Comparison of ENCODE assay signal across 13 mouse cellular contexts in the genomic region with DNA sequence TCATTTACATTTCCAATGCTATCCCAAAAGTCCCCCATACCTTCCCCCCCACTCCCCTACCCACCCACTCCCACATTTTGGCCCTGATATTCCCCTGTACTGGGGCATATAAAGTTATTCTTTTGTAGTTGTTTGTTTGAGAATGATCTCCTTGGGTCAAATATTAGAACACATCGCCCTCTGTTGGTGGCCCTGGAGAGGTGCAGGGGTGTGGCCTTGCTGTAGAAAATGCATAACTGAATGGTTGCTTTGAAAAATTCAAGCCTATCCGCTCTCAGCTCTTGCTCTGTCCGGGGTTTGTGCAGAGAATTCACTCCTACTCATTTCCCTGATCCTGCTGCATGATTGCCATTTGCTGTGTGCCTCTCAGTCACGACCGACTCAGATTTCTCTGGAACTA.
DNase-seq lines count a peak whose midpoint lies in the region; ATAC-seq and TF ChIP-seq lines count a peak whose summit lies in the region.
"Had no signal": no experiment of that assay in that cellular context is flagged by ENCODE, and none has a peak within 500 bp of the region (broad histone marks: within the 10 kb centered on the region; RNA-seq: fewer than 3 reads in every experiment).

No protein-coding gene starts in this region.

- no peaks in the 10 kb centered on the region for H3K9me3 ChIP-seq in hindbrain, embryonic 11.5 days (ENCODE audit: control insufficient read depth, low read length)
- no peaks in the 10 kb centered on the region for H3K9me3 ChIP-seq in hindbrain, embryonic 16.5 days (ENCODE audit: control insufficient read depth, low read length)
- H3K9me3 ChIP-seq in midbrain, embryonic 10.5 days (replicated peaks): no peaks in the 10 kb centered on the region
- H3K9me3 ChIP-seq in midbrain, embryonic 14.5 days (ENCODE audit: control insufficient read depth, low read length): no peaks in the 10 kb centered on the region
- H3K9me3 ChIP-seq: embryonic facial prominence, embryonic 13.5 days had no signal

- H3K4me1 ChIP-seq in hindbrain, embryonic 11.5 days (replicated peaks; ENCODE audit: control insufficient read depth, insufficient read depth, low read length): no peaks in the 10 kb centered on the region
- no peaks in the 10 kb centered on the region for H3K4me1 ChIP-seq in hindbrain, embryonic 16.5 days (ENCODE audit: control insufficient read depth, insufficient read depth, low read depth, low read length)
- H3K4me1 ChIP-seq in midbrain, embryonic 10.5 days: no peaks in the 10 kb centered on the region
- no peaks in the 10 kb centered on the region for H3K4me1 ChIP-seq in midbrain, embryonic 14.5 days (ENCODE audit: control insufficient read depth, insufficient read depth, low read length)
- H3K4me1 ChIP-seq: embryonic facial prominence, embryonic 13.5 days had no signal

- 71% methylated on average over 5 of the region's 5 CpGs for WGBS in hindbrain, embryonic 11.5 days
- 77% methylated on average over 5 of the region's 5 CpGs for WGBS in hindbrain, embryonic 16.5 days
- WGBS in midbrain, embryonic 10.5 days: 71% methylated on average over 5 of the region's 5 CpGs
- WGBS in midbrain, embryonic 14.5 days: 75% methylated on average over 5 of the region's 5 CpGs

- peak; percentile 13 for DNase-seq in hindbrain, embryonic 11.5 days (ENCODE audit: low spot score)
- peak; percentile 2 for DNase-seq in ovary, postnatal 14 days (ENCODE audit: low spot score)
- no peak for DNase-seq in ovary, adult 18-20 months (ENCODE audit: low spot score)
- DNase-seq in brain, embryonic 14.5 days (ENCODE audit: low read depth): peak; percentile 9
- DNase-seq in thymus, postnatal 4 days: no peak
- no peak for DNase-seq in midbrain, embryonic 10.5 days (ENCODE audit: low spot score)
- no peak for DNase-seq in midbrain, embryonic 14.5 days
- DNase-seq: gastrocnemius, postnatal 25 days; heart, postnatal 4 days; lung, postnatal 4 days; right cerebral cortex, postnatal 4 days had no signal

- H3K4me2 ChIP-seq in hindbrain, embryonic 11.5 days (replicated peaks; ENCODE audit: low read depth, low read length): no peak overlapping the region
- no peak overlapping the region for H3K4me2 ChIP-seq in hindbrain, embryonic 16.5 days (ENCODE audit: low read length)
- H3K4me2 ChIP-seq in midbrain, embryonic 14.5 days (ENCODE audit: low read length): no peak overlapping the region
- H3K4me2 ChIP-seq: embryonic facial prominence, embryonic 13.5 days had no signal

- H3K9ac ChIP-seq in hindbrain, embryonic 11.5 days (ENCODE audit: low read depth, low read length): no peak overlapping the region
- H3K9ac ChIP-seq in hindbrain, embryonic 16.5 days (ENCODE audit: low read depth, low read length): no peak overlapping the region
- H3K9ac ChIP-seq in midbrain, embryonic 14.5 days (replicated peaks; ENCODE audit: low read length): no peak overlapping the region
- H3K9ac ChIP-seq: embryonic facial prominence, embryonic 13.5 days had no signal

- TF ChIP-seq POLR2A in brain, embryonic 14.5 days (IDR thresholded peaks at IDR 0.05; ENCODE audit: borderline replicate concordance, extremely low read depth, insufficient read depth, insufficient read length, poor library complexity, severe bottlenecking): no peak

- no peaks in the 10 kb centered on the region for H3K36me3 ChIP-seq in hindbrain, embryonic 11.5 days (ENCODE audit: control insufficient read depth, insufficient read depth, low read length)
- H3K36me3 ChIP-seq in hindbrain, embryonic 16.5 days (ENCODE audit: control insufficient read depth, insufficient read depth, low read length): no peaks in the 10 kb centered on the region
- no peaks in the 10 kb centered on the region for H3K36me3 ChIP-seq in midbrain, embryonic 10.5 days
- H3K36me3 ChIP-seq in midbrain, embryonic 14.5 days (ENCODE audit: control insufficient read depth, insufficient read depth, low read length): no peaks in the 10 kb centered on the region
- H3K36me3 ChIP-seq: embryonic facial prominence, embryonic 13.5 days had no signal

- TF ChIP-seq CTCF in brain, embryonic 14.5 days (IDR thresholded peaks at IDR 0.05; ENCODE audit: borderline replicate concordance, extremely low read depth, insufficient read depth, insufficient read length): peak; percentile 35; the same call in 1 of the 2 replicates

- H3K27me3 ChIP-seq in hindbrain, embryonic 11.5 days (ENCODE audit: control insufficient read depth, insufficient read depth, low read length): no peaks in the 10 kb centered on the region
- no peaks in the 10 kb centered on the region for H3K27me3 ChIP-seq in hindbrain, embryonic 16.5 days (replicated peaks; ENCODE audit: control insufficient read depth, insufficient read depth, low read length)
- no peaks in the 10 kb centered on the region for H3K27me3 ChIP-seq in midbrain, embryonic 10.5 days (ENCODE audit: low read depth, poor library complexity, severe bottlenecking)
- H3K27me3 ChIP-seq in midbrain, embryonic 14.5 days (ENCODE audit: control insufficient read depth, insufficient read depth, low read length): no peaks in the 10 kb centered on the region
- H3K27me3 ChIP-seq: embryonic facial prominence, embryonic 13.5 days had no signal

- H3K4me3 ChIP-seq in hindbrain, embryonic 11.5 days (ENCODE audit: low read depth, low read length): no peak overlapping the region
- no peak overlapping the region for H3K4me3 ChIP-seq in hindbrain, embryonic 16.5 days (ENCODE audit: low read length)
- no peak overlapping the region for H3K4me3 ChIP-seq in midbrain, embryonic 10.5 days
- H3K4me3 ChIP-seq in midbrain, embryonic 14.5 days (replicated peaks; ENCODE audit: low read depth, low read length): no peak overlapping the region
- H3K4me3 ChIP-seq: embryonic facial prominence, embryonic 13.5 days had no signal

- ATAC-seq in hindbrain, embryonic 11.5 days (ENCODE audit: low FRiP score): no peak
- no peak for ATAC-seq in hindbrain, embryonic 16.5 days
- no peak for ATAC-seq in midbrain, embryonic 14.5 days (ENCODE audit: low FRiP score, low TSS enrichment)

- H3K27ac ChIP-seq in hindbrain, embryonic 11.5 days (ENCODE audit: low read depth, low read length): no peak overlapping the region
- H3K27ac ChIP-seq in hindbrain, embryonic 16.5 days (ENCODE audit: low read depth, low read length): no peak overlapping the region
- H3K27ac ChIP-seq in midbrain, embryonic 10.5 days (replicated peaks): no peak overlapping the region
- no peak overlapping the region for H3K27ac ChIP-seq in midbrain, embryonic 14.5 days (replicated peaks; ENCODE audit: low read depth, low read length)
- H3K27ac ChIP-seq: embryonic facial prominence, embryonic 13.5 days had no signal

Comparison
In these comparisons a context has a peak if more than half of its experiments do, and no peak if none do; other contexts are left out.
1. DNase-seq: peak in hindbrain, embryonic 11.5 days (single experiment), ovary, postnatal 14 days (single experiment) and brain, embryonic 14.5 days (single experiment); none in ovary, adult 18-20 months (single experiment), thymus, postnatal 4 days (single experiment), midbrain, embryonic 10.5 days (single experiment) and midbrain, embryonic 14.5 days (single experiment).